Mouse (Mus musculus) MEL (cell line): ENCODE data around the gene Pabpn1l. TPM values are rescaled to one million over a fixed set of nuclear protein-coding genes. Genes with fewer than 3 reads are reported as not detected.

Experiments
- DNase-seq: peaks from one replicate; pipeline ENCODE4 v3.0.0; 2011; ENCODE audit warnings: low read depth, low spot score
- H3K27ac ChIP-seq: 2 replicates; pipeline ENCODE4 v1.5.1; 2012; ENCODE audit warnings: low read depth, mild to moderate bottlenecking, control low read depth, low read length, moderate library complexity; ENCODE audit not compliant: control insufficient read depth
- H3K27me3 ChIP-seq, 2 experiments: fragments of 150-350 bp in 1 of 2; sonication (generic) in 1 of 2; 2 replicates each; pipeline ENCODE4 v1.6.1; 2012; ENCODE audit warnings: low read length in 2 of 2, mild to moderate bottlenecking in 2 of 2, improper control_type of control experiment in 1 of 2, moderate library complexity in 1 of 2; ENCODE audit not compliant: insufficient read depth in 2 of 2, control insufficient read depth in 1 of 2
- H3K36me3 ChIP-seq, 2 experiments: 2 replicates each; pipeline ENCODE4 v1.6.1; 2012 to 2014; ENCODE audit warnings: low read length in 2 of 2, improper control_type of control experiment in 1 of 2, inconsistent platforms in 1 of 2, mild to moderate bottlenecking in 1 of 2; ENCODE audit not compliant: insufficient read depth in 2 of 2, control insufficient read depth in 1 of 2
- H3K4me1 ChIP-seq, 2 experiments: fragments of 150-350 bp in 1 of 2; sonication (generic) in 1 of 2; 2 replicates each; pipeline ENCODE4 v1.6.1; 2012; ENCODE audit warnings: low read length in 2 of 2, improper control_type of control experiment in 1 of 2, mild to moderate bottlenecking in 1 of 2; ENCODE audit not compliant: insufficient read depth in 2 of 2, control insufficient read depth in 1 of 2
- H3K4me3 ChIP-seq, 2 experiments: fragments of 150-350 bp in 1 of 2; sonication (generic) in 1 of 2; 2 replicates each; pipeline ENCODE4 v1.5.1; 2012; ENCODE audit warnings: low read depth in 2 of 2, low read length in 2 of 2, mild to moderate bottlenecking in 2 of 2, moderate library complexity in 2 of 2, control low read depth in 1 of 2, improper control_type of control experiment in 1 of 2; ENCODE audit not compliant: control insufficient read depth in 1 of 2, insufficient read depth in 1 of 2
- H3K79me2 ChIP-seq: 2 replicates; pipeline ENCODE4 v1.6.1; 2012; ENCODE audit warnings: mild to moderate bottlenecking, low read length, moderate library complexity; ENCODE audit not compliant: control insufficient read depth, poor library complexity, insufficient read depth
- H3K9ac ChIP-seq: 2 replicates; pipeline ENCODE4 v1.6.1; 2012; ENCODE audit warnings: low read depth, mild to moderate bottlenecking, control low read depth, low read length, moderate library complexity; ENCODE audit not compliant: control insufficient read depth, poor library complexity, severe bottlenecking
- H3K9me3 ChIP-seq: fragments of 150-350 bp; sonication (generic); replicated peaks from 2 replicates; pipeline ENCODE4 v1.6.1; 2012; ENCODE audit warnings: mild to moderate bottlenecking, low read length, improper control_type of control experiment, moderate library complexity; ENCODE audit not compliant: insufficient read depth
- CHD1 ChIP-seq: IDR thresholded peaks from 2 replicates; pipeline ENCODE4 v1.6.1; 2012; ENCODE audit warnings: low read depth, mild to moderate bottlenecking, inconsistent platforms, low read length, improper control_type of control experiment
- CHD2 ChIP-seq: IDR thresholded peaks from 2 replicates; pipeline ENCODE4 v1.6.1; 2011; ENCODE audit warnings: low read length, improper control_type of control experiment
- E2F4 ChIP-seq: IDR thresholded peaks from 2 replicates; pipeline ENCODE4 v1.6.1; 2011; ENCODE audit warnings: low read depth, low read length, improper control_type of control experiment, borderline replicate concordance
- EP300 ChIP-seq, 2 experiments: IDR thresholded peaks; 2 replicates each; pipeline ENCODE4 v1.6.1; 2011; ENCODE audit warnings: improper control_type of control experiment in 2 of 2, low read length in 2 of 2, low read depth in 1 of 2, mild to moderate bottlenecking in 1 of 2
- ETS1 ChIP-seq: IDR thresholded peaks from 2 replicates; pipeline ENCODE4 v1.6.1; 2012; ENCODE audit warnings: low read depth, mild to moderate bottlenecking, inconsistent platforms, low read length, improper control_type of control experiment, moderate library complexity
- GATA1 ChIP-seq: IDR thresholded peaks from 2 replicates; pipeline ENCODE4 v1.6.1; 2011; ENCODE audit warnings: low read depth, low read length, improper control_type of control experiment
- HCFC1 ChIP-seq: IDR thresholded peaks from 2 replicates; pipeline ENCODE4 v1.6.1; 2012; ENCODE audit warnings: low read depth, mild to moderate bottlenecking, inconsistent platforms, low read length, improper control_type of control experiment, moderate library complexity
- KAT2A ChIP-seq: conservative IDR thresholded peaks from 2 replicates; pipeline ENCODE4 v1.6.1; 2012; ENCODE audit warnings: low read depth, low read length, improper control_type of control experiment, inconsistent platforms
- NRF1 ChIP-seq: IDR thresholded peaks from 2 replicates; pipeline ENCODE4 v1.6.1; 2014; ENCODE audit warnings: low read depth, mild to moderate bottlenecking, inconsistent platforms, low read length, improper control_type of control experiment, moderate library complexity; ENCODE audit not compliant: poor library complexity, insufficient read depth, severe bottlenecking
- POLR2A ChIP-seq, 2 experiments: IDR thresholded peaks; 2 replicates each; pipeline ENCODE4 v1.6.1; 2011 to 2012; ENCODE audit warnings: low read length in 2 of 2, mild to moderate bottlenecking in 2 of 2, control low read depth in 1 of 2, improper control_type of control experiment in 1 of 2, low read depth in 1 of 2, moderate library complexity in 1 of 2; ENCODE audit not compliant: control insufficient read depth in 1 of 2, insufficient read depth in 1 of 2, poor library complexity in 1 of 2
- POLR2AphosphoS2 ChIP-seq: IDR thresholded peaks from 2 replicates; pipeline ENCODE4 v1.6.1; 2011; ENCODE audit warnings: low read length, improper control_type of control experiment
- SIN3A ChIP-seq: IDR thresholded peaks from 2 replicates; pipeline ENCODE4 v1.6.1; 2012; ENCODE audit warnings: low read length, improper control_type of control experiment, inconsistent platforms
- SMC3 ChIP-seq: IDR thresholded peaks from 2 replicates; pipeline ENCODE4 v1.6.1; 2011; ENCODE audit warnings: low read depth, low read length, improper control_type of control experiment
- TAL1 ChIP-seq: IDR thresholded peaks from 2 replicates; pipeline ENCODE4 v1.6.1; 2012; ENCODE audit warnings: mild to moderate bottlenecking, inconsistent platforms, low read length, moderate library complexity, mixed read lengths
- TBP ChIP-seq: IDR thresholded peaks from 2 replicates; pipeline ENCODE4 v1.8.0; 2011; ENCODE audit warnings: low read depth, low read length, improper control_type of control experiment
- TCF12 ChIP-seq: IDR thresholded peaks from 2 replicates; pipeline ENCODE4 v1.6.1; 2014; ENCODE audit warnings: low read depth, mild to moderate bottlenecking, inconsistent platforms, low read length, improper control_type of control experiment, moderate library complexity
- UBTF ChIP-seq: IDR thresholded peaks from 2 replicates; pipeline ENCODE4 v1.6.1; 2012; ENCODE audit warnings: low read depth, mild to moderate bottlenecking, inconsistent platforms, low read length, improper control_type of control experiment, moderate library complexity, borderline replicate concordance; ENCODE audit not compliant: insufficient read depth
- ZC3H11A ChIP-seq: IDR thresholded peaks from 2 replicates; pipeline ENCODE4 v1.6.1; 2012; ENCODE audit warnings: low read depth, mild to moderate bottlenecking, inconsistent platforms, low read length, improper control_type of control experiment
- ZMIZ1 ChIP-seq: IDR thresholded peaks from 2 replicates; pipeline ENCODE4 v1.6.1; 2012; ENCODE audit warnings: low read depth, mild to moderate bottlenecking, inconsistent platforms, low read length, improper control_type of control experiment, moderate library complexity
- polyA plus RNA-seq, 2 experiments: library from polyadenylated mRNA; stranded (reverse) in 1 of 2; unstranded in 1 of 2; fragments of >175 nt in 1 of 2; fragments of >200 nt in 1 of 2; gene quantifications; 2 replicates each; pipeline versions ENCODE4 v1.2.1 to v1.2.4; 2012; ENCODE audit warnings: low replicate concordance in 2 of 2, low read depth in 1 of 2; ENCODE audit not compliant: insufficient read length in 2 of 2, insufficient read depth in 1 of 2, missing spikeins in 1 of 2
- total RNA-seq: library from RNA; depleted of rRNA; stranded (reverse); fragments of 300-350 nt; gene quantifications from 2 replicates; pipeline ENCODE4 v1.2.3, GENCODE M21; 2012

The Pabpn1l gene
- total and polyA plus RNA-seq, 3 experiments = 0.15 TPM; not detected in 2

DNA sequence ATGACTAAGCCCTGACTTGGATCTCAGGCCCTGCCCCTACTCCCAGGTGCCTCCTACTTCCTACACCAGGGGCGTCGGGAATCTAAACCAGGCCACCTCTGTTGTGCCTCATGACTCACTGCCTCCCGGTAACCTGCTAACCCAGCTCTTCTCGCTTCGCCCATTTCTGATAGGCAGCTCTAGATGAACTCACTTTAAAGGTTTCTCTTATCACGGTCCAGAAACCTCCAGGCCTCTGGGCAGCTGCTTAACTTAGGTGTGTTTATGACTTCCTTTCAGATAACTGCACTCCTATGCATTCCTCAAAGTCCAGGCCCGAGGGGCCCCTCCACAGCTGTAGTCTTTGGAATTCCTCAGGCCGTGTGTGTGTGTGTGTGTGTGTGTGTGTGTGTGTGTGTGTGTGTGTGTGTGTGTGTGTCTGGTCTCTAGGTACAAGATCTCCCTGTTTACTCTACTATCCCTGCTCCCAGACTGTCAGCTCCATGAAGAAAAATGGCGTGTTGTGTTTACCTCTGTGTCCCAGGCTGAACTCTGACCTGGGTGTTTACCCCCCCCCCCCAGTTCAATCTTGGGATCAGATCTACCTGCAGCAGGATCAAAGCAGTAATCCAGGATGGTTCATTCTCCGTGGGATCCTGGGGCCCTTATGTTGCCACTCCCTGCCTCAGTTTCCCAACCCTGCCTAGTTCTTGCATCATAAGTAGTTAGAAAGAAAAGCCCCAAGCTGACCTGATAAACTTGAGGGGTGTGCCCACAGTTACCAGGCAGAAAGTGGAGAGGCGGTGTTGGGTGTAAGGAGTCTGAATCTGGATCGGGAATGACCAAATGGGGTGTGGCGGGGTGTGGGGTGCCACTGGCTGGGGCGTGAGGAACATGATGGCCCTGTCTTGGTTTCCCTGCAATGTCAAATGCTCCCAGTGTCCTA is 13.6 kb upstream of the Pabpn1l start:
- H3K4me3 ChIP-seq = no peak overlapping the region

GRCm38 (mm10) chr8:122633205-122633604 is 10.7 kb upstream of the Pabpn1l start:
- peaks cover 0 to 20% of the 10 kb centered on the region in 2 experiments; a peak in 2 of 4 replicates for H3K4me1 ChIP-seq
- no peak for TF ChIP-seq TBP
- TF ChIP-seq POLR2A (IDR thresholded peaks at IDR 0.05; ENCODE audit: control insufficient read depth in 1 of 2, insufficient read depth in 1 of 2, low read depth in 1 of 2, low read length in 2 of 2, poor library complexity in 1 of 2) = 0 out of 4 replicates have a peak, but pooled peaks of 1 of the 2 experiments have one; percentile 24
- no peak for TF ChIP-seq NRF1
- 0 out of 2 replicates have a peak, but pooled peaks have one; percentile 0 for TF ChIP-seq POLR2AphosphoS2
- peaks cover 12 to 15% of the 10 kb centered on the region in 2 experiments; a peak in 3 of 4 replicates for H3K36me3 ChIP-seq

More for the DNA sequence above, 13.6 kb upstream of the Pabpn1l start:
- Histone ChIP-seq H3K27me3 (no peaks in the 10 kb centered on the region), H3K4me1 (peaks cover 0 to 20% of the 10 kb centered on the region in 2 experiments; a peak in 2 of 4 replicates), H3K79me2 (no peaks in the 10 kb centered on the region), H3K9ac (no peak overlapping the region), H3K9me3 (no peaks in the 10 kb centered on the region), H3K36me3 (peaks cover 12 to 16% of the 10 kb centered on the region in 2 experiments), H3K27ac (peak overlapping the region; percentile 40)
- TF ChIP-seq SMC3 (no peak), ETS1 (peak; percentile 75), GATA1 (peak; percentile 43; the same call in 1 of the 2 replicates), ZC3H11A (no peak), EP300 (IDR thresholded peaks at IDR 0.05; ENCODE audit: low read depth in 1 of 2, low read length in 2 of 2) (peak; percentile 59 to 65; a peak in 3 of 4 replicates), SIN3A (peak; percentile 45; the same call in 1 of the 2 replicates), TAL1 (peak; percentile 55), ZMIZ1 (0 out of 2 replicates have a peak, but pooled peaks have one; percentile 35), UBTF (no peak), TCF12 (peak; percentile 79; the same call in 1 of the 2 replicates), E2F4 (no peak), HCFC1 (no peak), CHD1 (no peak), POLR2A (IDR thresholded peaks at IDR 0.05; ENCODE audit: control insufficient read depth in 1 of 2, insufficient read depth in 1 of 2, low read depth in 1 of 2, low read length in 2 of 2, poor library complexity in 1 of 2) (peak in 1 of 2 experiments; percentile 14; a peak in 1 of 4 replicates), KAT2A (no peak), CHD2 (no peak)
- DNase-seq = peak; percentile 64

More at GRCm38 (mm10) chr8:122633205-122633604, 10.7 kb upstream of the Pabpn1l start:
- DNase-seq = no peak
- H3K4me3 ChIP-seq = no peak overlapping the region
- no peaks in the 10 kb centered on the region for H3K79me2 ChIP-seq
- no peaks in the 10 kb centered on the region for H3K27me3 ChIP-seq
- H3K9me3 ChIP-seq = no peaks in the 10 kb centered on the region
- H3K27ac ChIP-seq = no peak overlapping the region
- H3K9ac ChIP-seq = no peak overlapping the region
